Mouse (Mus musculus): Measurements from ENCODE around the gene Pla1a. TPM values are rescaled to one million over a fixed set of nuclear protein-coding genes. Genes with fewer than 3 reads are reported as not detected.

Gene Pla1a
- polyA plus RNA-seq, 1 experiment from 2014 or later: 0.31 TPM

DNA sequence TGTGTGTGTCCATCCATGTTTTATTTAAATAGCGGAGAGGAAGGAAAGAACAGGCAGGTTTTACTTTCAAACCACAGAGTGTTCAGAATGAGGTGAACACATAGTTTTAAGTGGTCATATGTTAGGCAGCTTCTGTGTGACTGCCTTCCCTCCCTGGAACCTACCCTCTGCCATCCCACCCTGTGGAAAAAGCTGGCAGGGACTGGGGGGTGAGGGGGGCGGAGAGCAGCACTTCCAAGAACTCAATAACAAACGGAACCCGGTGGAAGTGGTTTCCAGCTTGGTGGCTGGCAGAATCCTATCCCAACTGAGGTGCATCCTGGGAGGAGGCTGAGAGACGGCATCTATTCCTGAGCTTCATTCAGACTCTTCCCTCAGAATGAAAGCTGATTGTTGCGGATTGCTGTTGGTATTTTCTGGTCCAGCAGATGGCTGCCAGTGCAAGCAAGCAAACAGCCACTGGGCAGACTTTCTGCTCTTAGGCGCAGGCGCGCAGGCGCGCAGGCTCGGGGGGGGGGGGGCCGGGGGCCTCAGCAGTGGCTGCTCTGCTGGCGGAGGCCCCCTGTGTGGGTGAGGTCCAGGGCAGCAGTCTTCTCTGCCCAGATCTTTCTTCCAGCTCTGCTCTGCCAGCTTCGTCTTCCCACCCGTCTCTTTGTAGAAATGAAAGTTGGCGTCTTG is 56.6 kb downstream of the Pla1a start:
- Histone ChIP-seq H3K4me2 (ENCODE audit: low read depth, low read length) (peak overlapping the region; percentile 61), H3K27ac (ENCODE audit: low read length) (no peak overlapping the region), H3K9ac (ENCODE audit: low read length) (peak overlapping the region; percentile 63), H3K4me1 (replicated peaks; ENCODE audit: control insufficient read depth, insufficient read depth, low read length) (no peaks in the 10 kb centered on the region; the same call in 1 of the 2 replicates), H3K36me3 (ENCODE audit: control insufficient read depth, insufficient read depth, low read length) (no peaks in the 10 kb centered on the region), H3K9me3 (ENCODE audit: control insufficient read depth, low read length) (no peaks in the 10 kb centered on the region), H3K27me3 (ENCODE audit: control insufficient read depth, insufficient read depth, low read depth, low read length) (no peaks in the 10 kb centered on the region), H3K4me3 (ENCODE audit: low read length) (peak overlapping the region; percentile 45)
- WGBS: 38% methylated on average over 17 of the region's 17 CpGs
- ATAC-seq (ENCODE audit: low read depth): peak; percentile 88

DNA sequence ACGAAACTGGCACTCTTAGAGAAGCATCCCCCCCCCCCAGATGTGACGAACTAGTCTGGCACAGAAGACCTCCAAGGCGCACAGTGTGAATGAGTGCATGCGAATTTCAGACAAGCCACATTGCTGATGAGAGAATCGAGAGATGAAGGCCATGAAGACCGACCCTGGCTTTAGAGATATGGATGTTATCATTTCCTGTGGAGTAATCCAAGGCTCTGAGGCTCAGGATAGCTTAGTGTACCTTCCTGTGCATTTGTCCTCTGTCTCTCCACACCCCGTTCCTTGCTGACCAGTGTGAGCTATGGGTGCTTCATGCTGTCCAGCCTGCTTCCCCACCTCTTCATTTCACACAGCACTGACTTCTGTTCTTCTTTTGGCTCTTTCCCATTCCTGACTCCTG is 57.8 kb downstream of the Pla1a start:
- no peaks in the 10 kb centered on the region for H3K27me3 ChIP-seq (ENCODE audit: control insufficient read depth, insufficient read depth, low read depth, low read length)
- WGBS: 70% methylated on average over 7 of the region's 7 CpGs
- no peaks in the 10 kb centered on the region for H3K9me3 ChIP-seq (ENCODE audit: control insufficient read depth, low read length)
- H3K27ac ChIP-seq (ENCODE audit: low read length): no peak overlapping the region
- H3K36me3 ChIP-seq (ENCODE audit: control insufficient read depth, insufficient read depth, low read length): no peaks in the 10 kb centered on the region
- H3K4me1 ChIP-seq (replicated peaks; ENCODE audit: control insufficient read depth, insufficient read depth, low read length): no peaks in the 10 kb centered on the region; the same call in 1 of the 2 replicates
- no peak overlapping the region for H3K4me2 ChIP-seq (ENCODE audit: low read depth, low read length)
- H3K4me3 ChIP-seq (ENCODE audit: low read length): no peak overlapping the region
- no peak for ATAC-seq (ENCODE audit: low read depth)
- no peak overlapping the region for H3K9ac ChIP-seq (ENCODE audit: low read length)

DNA sequence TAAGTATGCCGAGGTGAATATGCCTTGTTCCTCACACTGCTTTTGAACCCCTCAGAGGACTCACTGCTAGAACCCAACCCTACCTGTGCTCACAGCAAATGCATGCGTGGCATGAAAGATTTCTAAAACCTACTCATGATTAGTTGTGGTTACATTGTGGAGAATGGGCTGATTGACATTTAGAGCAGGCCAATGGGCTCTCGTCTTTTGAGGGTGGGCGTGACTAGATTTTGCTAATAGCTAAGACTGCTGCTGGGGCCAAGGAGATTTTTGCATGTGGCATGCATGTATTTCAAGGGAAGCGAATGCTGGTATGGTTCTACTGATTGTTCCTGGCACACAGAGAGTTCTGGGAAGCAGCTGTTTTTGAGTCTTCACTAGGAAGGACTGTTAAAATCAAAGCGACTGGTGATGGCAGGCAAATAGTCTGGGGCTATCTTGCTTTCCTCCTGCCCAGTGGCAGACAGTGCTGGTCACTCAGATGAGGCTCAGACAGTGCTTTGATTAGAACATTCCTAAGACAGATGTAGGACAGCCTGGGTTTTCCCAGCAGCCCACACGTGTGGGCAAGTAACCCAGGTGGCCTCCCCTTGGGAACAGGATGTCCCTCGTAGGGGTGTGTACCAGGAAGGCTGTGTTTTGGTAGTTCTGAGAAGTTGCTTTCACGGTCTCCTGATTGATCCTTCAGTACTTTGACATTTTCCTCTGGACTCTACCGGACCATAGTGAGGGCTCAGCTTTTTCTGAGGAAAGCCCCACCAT is 58.4 kb downstream of the Pla1a start:
- WGBS: 72% methylated on average over 10 of the region's 10 CpGs
- Histone ChIP-seq H3K9ac (ENCODE audit: low read length) (no peak overlapping the region), H3K27me3 (ENCODE audit: control insufficient read depth, insufficient read depth, low read depth, low read length) (no peaks in the 10 kb centered on the region), H3K4me2 (ENCODE audit: low read depth, low read length) (no peak overlapping the region), H3K9me3 (ENCODE audit: control insufficient read depth, low read length) (no peaks in the 10 kb centered on the region), H3K27ac (ENCODE audit: low read length) (no peak overlapping the region), H3K36me3 (ENCODE audit: control insufficient read depth, insufficient read depth, low read length) (no peaks in the 10 kb centered on the region), H3K4me1 (replicated peaks; ENCODE audit: control insufficient read depth, insufficient read depth, low read length) (no peaks in the 10 kb centered on the region; the same call in 1 of the 2 replicates), H3K4me3 (ENCODE audit: low read length) (no peak overlapping the region)
- ATAC-seq (ENCODE audit: low read depth): no peak

DNA sequence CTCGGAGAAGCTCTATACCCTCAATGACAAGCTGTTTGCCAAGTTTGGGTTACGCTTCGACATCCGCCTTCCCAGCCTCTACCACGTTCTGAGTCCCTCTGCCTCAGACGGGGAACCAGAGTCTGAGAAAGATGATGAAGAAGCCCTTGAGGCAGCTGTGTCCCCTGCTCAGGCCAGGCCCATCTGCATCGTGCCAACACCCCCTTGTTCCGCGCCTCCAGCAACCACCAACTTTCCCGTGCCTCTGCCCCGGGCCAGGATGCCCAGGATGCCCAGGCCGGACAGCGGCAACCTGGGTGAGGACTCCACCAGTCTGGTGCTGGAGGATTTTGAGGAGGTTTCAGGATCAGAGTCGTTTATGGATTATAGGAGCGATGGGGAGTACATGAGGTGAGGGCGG is 59.0 kb downstream of the Pla1a start:
- no peak overlapping the region for H3K9ac ChIP-seq (ENCODE audit: low read length)
- H3K4me2 ChIP-seq (ENCODE audit: low read depth, low read length): no peak overlapping the region
- WGBS: 76% methylated on average over 16 of the region's 16 CpGs
- ATAC-seq (ENCODE audit: low read depth): no peak
- H3K4me1 ChIP-seq (replicated peaks; ENCODE audit: control insufficient read depth, insufficient read depth, low read length): no peaks in the 10 kb centered on the region; the same call in 1 of the 2 replicates
- H3K27me3 ChIP-seq (ENCODE audit: control insufficient read depth, insufficient read depth, low read depth, low read length): no peaks in the 10 kb centered on the region
- H3K9me3 ChIP-seq (ENCODE audit: control insufficient read depth, low read length): no peaks in the 10 kb centered on the region
- no peak overlapping the region for H3K27ac ChIP-seq (ENCODE audit: low read length)
- no peaks in the 10 kb centered on the region for H3K36me3 ChIP-seq (ENCODE audit: control insufficient read depth, insufficient read depth, low read length)
- no peak overlapping the region for H3K4me3 ChIP-seq (ENCODE audit: low read length)

DNA sequence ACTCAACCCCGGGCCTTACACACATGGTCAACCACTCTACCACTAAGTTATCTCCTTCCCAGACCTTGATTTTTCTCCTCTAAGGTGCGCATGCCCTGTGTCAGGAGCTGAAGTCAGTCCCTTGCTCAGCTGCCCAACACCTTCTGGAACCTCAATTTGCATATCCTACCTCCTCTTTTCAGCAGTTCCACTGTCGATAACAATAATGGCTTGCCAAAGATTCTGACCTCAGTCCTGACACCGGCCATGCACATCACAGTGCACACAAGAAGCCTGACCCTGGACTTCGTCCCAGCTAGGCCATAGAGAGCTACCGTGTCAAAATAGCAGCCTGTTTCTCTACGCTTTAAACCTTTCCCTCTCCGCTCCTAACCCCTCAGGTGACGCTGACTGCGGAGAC is 59.5 kb downstream of the Pla1a start:
- Histone ChIP-seq H3K4me2 (ENCODE audit: low read depth, low read length) (no peak overlapping the region), H3K9ac (ENCODE audit: low read length) (no peak overlapping the region), H3K27me3 (ENCODE audit: control insufficient read depth, insufficient read depth, low read depth, low read length) (no peaks in the 10 kb centered on the region), H3K27ac (ENCODE audit: low read length) (no peak overlapping the region), H3K4me1 (replicated peaks; ENCODE audit: control insufficient read depth, insufficient read depth, low read length) (no peaks in the 10 kb centered on the region; the same call in 1 of the 2 replicates), H3K4me3 (ENCODE audit: low read length) (no peak overlapping the region), H3K36me3 (ENCODE audit: control insufficient read depth, insufficient read depth, low read length) (no peaks in the 10 kb centered on the region), H3K9me3 (ENCODE audit: control insufficient read depth, low read length) (no peaks in the 10 kb centered on the region)
- ATAC-seq (ENCODE audit: low read depth): no peak
- WGBS: 79% methylated on average over 10 of the region's 10 CpGs

DNA sequence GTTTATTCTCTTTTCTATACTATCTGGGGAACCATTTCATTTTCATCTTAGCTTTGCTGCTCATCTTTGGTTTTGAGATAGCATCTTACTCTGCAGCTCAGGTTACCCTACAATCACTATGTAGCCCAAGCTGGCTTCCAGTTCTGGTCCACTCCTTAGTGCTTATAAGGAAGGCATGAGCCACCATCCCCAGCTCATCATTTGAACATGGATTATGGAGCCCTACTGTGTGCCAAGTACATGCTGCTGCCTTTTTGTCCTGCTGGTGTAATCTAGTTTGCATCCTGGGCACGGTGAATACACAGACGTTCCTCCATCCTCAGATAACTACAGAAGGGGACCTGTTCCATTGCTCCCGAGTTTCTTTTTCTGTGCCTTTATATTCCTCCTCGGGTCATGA is 60.1 kb downstream of the Pla1a start:
- Histone ChIP-seq H3K27ac (ENCODE audit: low read length) (no peak overlapping the region), H3K4me3 (ENCODE audit: low read length) (no peak overlapping the region), H3K9me3 (ENCODE audit: control insufficient read depth, low read length) (no peaks in the 10 kb centered on the region), H3K9ac (ENCODE audit: low read length) (no peak overlapping the region), H3K4me1 (replicated peaks; ENCODE audit: control insufficient read depth, insufficient read depth, low read length) (no peaks in the 10 kb centered on the region; the same call in 1 of the 2 replicates), H3K4me2 (ENCODE audit: low read depth, low read length) (no peak overlapping the region), H3K36me3 (ENCODE audit: control insufficient read depth, insufficient read depth, low read length) (no peaks in the 10 kb centered on the region), H3K27me3 (ENCODE audit: control insufficient read depth, insufficient read depth, low read depth, low read length) (no peaks in the 10 kb centered on the region)
- ATAC-seq (ENCODE audit: low read depth): no peak
- WGBS: 86% methylated on average over 4 of the region's 4 CpGs

DNA sequence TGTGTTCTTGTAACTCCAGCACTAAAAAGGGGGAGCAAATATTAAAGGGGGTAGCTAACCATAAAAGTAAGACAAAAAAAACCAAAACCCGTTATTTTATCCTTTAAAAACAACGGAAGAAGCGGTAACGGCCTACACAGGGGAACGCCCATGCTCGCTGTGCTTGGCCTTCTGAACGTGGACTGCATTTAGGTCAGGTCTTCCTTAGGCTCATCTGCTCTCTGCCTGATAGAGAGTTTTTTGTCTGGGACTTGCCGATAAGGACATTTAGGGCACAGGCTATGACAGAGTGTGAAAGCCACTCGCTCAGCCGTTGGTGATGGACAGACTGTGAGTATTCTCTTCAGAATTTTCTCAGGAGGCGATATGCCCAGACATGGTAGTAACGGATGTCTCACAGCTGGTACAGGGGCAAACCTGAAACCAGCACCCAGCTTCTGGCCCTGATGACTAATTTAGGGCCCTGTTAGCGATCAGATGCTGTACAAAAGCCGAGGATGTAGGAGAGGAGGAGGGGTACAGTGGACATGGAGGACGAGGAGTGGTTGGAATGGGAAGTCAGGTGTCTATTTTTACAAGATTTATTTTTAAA is 61.1 kb downstream of the Pla1a start:
- Histone ChIP-seq H3K4me3 (ENCODE audit: low read length) (no peak overlapping the region), H3K4me2 (ENCODE audit: low read depth, low read length) (no peak overlapping the region), H3K36me3 (ENCODE audit: control insufficient read depth, insufficient read depth, low read length) (no peaks in the 10 kb centered on the region), H3K27me3 (ENCODE audit: control insufficient read depth, insufficient read depth, low read depth, low read length) (no peaks in the 10 kb centered on the region), H3K4me1 (replicated peaks; ENCODE audit: control insufficient read depth, insufficient read depth, low read length) (no peaks in the 10 kb centered on the region; the same call in 1 of the 2 replicates), H3K9me3 (ENCODE audit: control insufficient read depth, low read length) (no peaks in the 10 kb centered on the region), H3K9ac (ENCODE audit: low read length) (no peak overlapping the region), H3K27ac (ENCODE audit: low read length) (no peak overlapping the region)
- ATAC-seq (ENCODE audit: low read depth): no peak
- WGBS: 84% methylated on average over 15 of the region's 15 CpGs

GRCm38 (mm10) chr16:38370633-38371374 is 62.1 kb downstream of the Pla1a start:
- no peaks in the 10 kb centered on the region for H3K4me1 ChIP-seq (replicated peaks; ENCODE audit: control insufficient read depth, insufficient read depth, low read length)

More at GRCm38 (mm10) chr16:38370633-38371374, 62.1 kb downstream of the Pla1a start:
- Histone ChIP-seq H3K9me3 (ENCODE audit: control insufficient read depth, low read length) (no peaks in the 10 kb centered on the region), H3K27ac (ENCODE audit: low read length) (no peak overlapping the region), H3K27me3 (ENCODE audit: control insufficient read depth, insufficient read depth, low read depth, low read length) (no peaks in the 10 kb centered on the region), H3K4me3 (ENCODE audit: low read length) (no peak overlapping the region), H3K9ac (ENCODE audit: low read length) (no peak overlapping the region), H3K4me2 (ENCODE audit: low read depth, low read length) (no peak overlapping the region), H3K36me3 (ENCODE audit: control insufficient read depth, insufficient read depth, low read length) (no peaks in the 10 kb centered on the region)
- ATAC-seq (ENCODE audit: low read depth): no peak
- WGBS: 67% methylated on average over 8 of the region's 8 CpGs
